Mouse (Mus musculus): Measurements from ENCODE around the gene Prss42. TPM values are rescaled to one million over a fixed set of nuclear protein-coding genes. Genes with fewer than 3 reads are reported as not detected.

Gene Prss42
- polyA plus RNA-seq, 2 experiments = not detected

DNA sequence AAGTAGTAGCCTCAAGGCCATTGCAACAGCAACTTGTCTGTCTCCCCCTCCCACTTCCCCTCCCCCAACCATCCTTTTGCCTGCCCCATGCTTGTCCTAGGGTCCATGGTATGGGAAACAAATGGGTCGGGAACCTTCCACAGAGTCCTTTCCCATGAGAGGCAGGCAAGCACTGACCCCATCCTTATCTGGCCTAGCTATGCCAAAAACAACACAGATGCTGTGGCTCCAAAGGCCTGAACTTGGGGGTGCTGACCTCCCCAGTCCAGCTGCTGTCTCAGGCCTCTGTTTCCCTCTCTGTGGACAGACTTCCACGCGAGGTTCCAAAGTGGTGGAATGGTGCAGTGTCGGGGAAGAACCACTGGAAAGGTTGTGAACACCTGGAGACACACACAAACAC is 44.2 kb upstream of the Prss42 start:
- DNase-seq (ENCODE audit: low spot score) (no peak), ATAC-seq (ENCODE audit: low FRiP score, low read depth) (no peak)
- WGBS = 52% methylated on average over 4 of the region's 4 CpGs
- Histone ChIP-seq H3K4me2 (replicated peaks; ENCODE audit: low read depth, low read length, severe bottlenecking) (no peak overlapping the region), H3K4me1 (ENCODE audit: control insufficient read depth, insufficient read depth, low read length) (peaks cover 44% of the 10 kb centered on the region), H3K27me3 (ENCODE audit: control insufficient read depth, insufficient read depth, low read length) (no peaks in the 10 kb centered on the region), H3K36me3 (ENCODE audit: control insufficient read depth, insufficient read depth, low read length) (no peaks in the 10 kb centered on the region), H3K9ac (ENCODE audit: low read depth, low read length, severe bottlenecking) (no peak overlapping the region), H3K9me3 (ENCODE audit: control insufficient read depth, low read length) (no peaks in the 10 kb centered on the region), H3K27ac (replicated peaks; ENCODE audit: low read depth, low read length) (no peak overlapping the region), H3K4me3 (replicated peaks; ENCODE audit: low read length) (no peak overlapping the region)
- no peak for TF ChIP-seq POLR2A (IDR thresholded peaks at IDR 0.05; ENCODE audit: borderline replicate concordance, extremely low read depth, insufficient read depth, insufficient read length)

DNA sequence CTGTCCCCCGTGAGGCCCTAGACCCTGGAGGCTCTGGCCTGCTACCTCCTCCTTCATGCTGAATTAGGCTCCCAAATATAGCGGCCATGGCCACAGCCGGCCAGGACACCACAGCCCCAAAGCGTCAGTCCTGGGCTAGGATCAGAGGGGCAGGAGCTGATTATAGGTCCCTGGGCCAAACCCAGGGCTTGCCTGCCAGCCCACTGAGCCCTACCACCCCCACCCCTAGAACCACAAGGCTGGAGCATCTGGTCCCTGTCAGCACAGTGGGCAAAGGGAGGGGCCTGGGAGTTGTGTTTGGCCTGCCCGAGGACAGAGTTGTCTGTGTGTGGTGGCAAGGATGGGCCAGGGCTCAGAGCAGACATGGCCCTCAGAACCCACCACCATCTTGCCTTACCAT is 40.1 kb upstream of the Prss42 start:
- DNase-seq (ENCODE audit: low spot score) = no peak
- no peak overlapping the region for H3K4me2 ChIP-seq (replicated peaks; ENCODE audit: low read depth, low read length, severe bottlenecking)
- no peak overlapping the region for H3K4me3 ChIP-seq (replicated peaks; ENCODE audit: low read length)
- H3K27ac ChIP-seq (replicated peaks; ENCODE audit: low read depth, low read length) = no peak overlapping the region
- 76% methylated on average over 5 of the region's 5 CpGs for WGBS
- H3K36me3 ChIP-seq (ENCODE audit: control insufficient read depth, insufficient read depth, low read length) = no peaks in the 10 kb centered on the region
- H3K4me1 ChIP-seq (ENCODE audit: control insufficient read depth, insufficient read depth, low read length) = peaks cover 28% of the 10 kb centered on the region
- no peak overlapping the region for H3K9ac ChIP-seq (ENCODE audit: low read depth, low read length, severe bottlenecking)
- no peaks in the 10 kb centered on the region for H3K27me3 ChIP-seq (ENCODE audit: control insufficient read depth, insufficient read depth, low read length)
- H3K9me3 ChIP-seq (ENCODE audit: control insufficient read depth, low read length) = no peaks in the 10 kb centered on the region
- ATAC-seq (ENCODE audit: low FRiP score, low read depth) = 0 out of 2 replicates have a peak, but pooled peaks have one; percentile 11
- no peak for TF ChIP-seq POLR2A (IDR thresholded peaks at IDR 0.05; ENCODE audit: borderline replicate concordance, extremely low read depth, insufficient read depth, insufficient read length)

DNA sequence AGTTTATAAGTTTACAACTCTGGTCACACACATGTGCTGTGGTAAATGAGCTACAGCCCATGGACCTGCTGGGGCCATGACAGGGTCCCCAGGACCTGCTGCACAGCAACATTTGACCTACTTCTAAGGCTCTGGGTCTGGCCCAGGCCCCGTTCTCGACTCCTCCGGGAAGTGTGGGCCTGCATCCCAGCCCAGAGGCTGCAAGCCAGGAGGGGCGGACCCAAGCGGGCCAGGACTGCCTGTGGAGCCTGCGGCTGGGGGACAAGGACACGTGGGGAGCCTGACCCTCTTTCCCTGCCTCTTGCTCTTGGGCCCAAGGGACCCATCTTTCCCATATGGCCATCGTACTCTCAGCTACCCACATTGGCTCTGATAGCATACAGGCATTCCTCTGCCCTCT is 39.4 kb upstream of the Prss42 start:
- Histone ChIP-seq H3K27me3 (ENCODE audit: control insufficient read depth, insufficient read depth, low read length) (no peaks in the 10 kb centered on the region), H3K4me3 (replicated peaks; ENCODE audit: low read length) (no peak overlapping the region), H3K9me3 (ENCODE audit: control insufficient read depth, low read length) (no peaks in the 10 kb centered on the region), H3K9ac (ENCODE audit: low read depth, low read length, severe bottlenecking) (0 out of 2 replicates have a peak overlapping the region, but pooled peaks have one; percentile 28), H3K27ac (replicated peaks; ENCODE audit: low read depth, low read length) (no peak overlapping the region), H3K4me1 (ENCODE audit: control insufficient read depth, insufficient read depth, low read length) (peaks cover 28% of the 10 kb centered on the region), H3K4me2 (replicated peaks; ENCODE audit: low read depth, low read length, severe bottlenecking) (no peak overlapping the region), H3K36me3 (ENCODE audit: control insufficient read depth, insufficient read depth, low read length) (no peaks in the 10 kb centered on the region)
- 68% methylated on average over 7 of the region's 8 CpGs for WGBS
- no peak for TF ChIP-seq POLR2A (IDR thresholded peaks at IDR 0.05; ENCODE audit: borderline replicate concordance, extremely low read depth, insufficient read depth, insufficient read length)
- ATAC-seq (ENCODE audit: low FRiP score, low read depth) (no peak; the same call in 1 of the 2 replicates), DNase-seq (ENCODE audit: low spot score) (no peak)

DNA sequence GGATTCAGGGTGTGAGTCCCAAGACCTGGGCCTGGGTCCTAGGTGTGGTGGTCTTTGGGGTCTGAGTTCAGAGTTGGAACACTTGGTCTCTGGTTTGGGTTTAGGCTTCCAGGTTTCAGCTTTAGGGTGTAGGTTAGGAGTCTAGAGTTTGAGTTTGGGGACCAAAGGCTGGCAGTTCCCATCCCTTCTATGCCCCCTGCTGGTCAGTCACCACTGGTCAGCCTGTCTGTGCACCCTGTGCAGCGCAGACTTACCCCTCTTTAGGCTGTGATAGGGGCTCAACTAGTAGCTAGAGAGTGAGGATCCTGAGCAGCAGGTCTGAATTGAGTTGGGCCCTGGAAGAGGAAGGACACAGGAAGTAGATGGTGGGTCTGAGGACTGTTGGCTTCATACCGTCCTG is 38.7 kb upstream of the Prss42 start:
- WGBS = 35% methylated on average over 2 of the region's 2 CpGs
- H3K4me1 ChIP-seq (ENCODE audit: control insufficient read depth, insufficient read depth, low read length) = peaks cover 31% of the 10 kb centered on the region
- no peak for TF ChIP-seq POLR2A (IDR thresholded peaks at IDR 0.05; ENCODE audit: borderline replicate concordance, extremely low read depth, insufficient read depth, insufficient read length)
- no peaks in the 10 kb centered on the region for H3K9me3 ChIP-seq (ENCODE audit: control insufficient read depth, low read length)
- no peaks in the 10 kb centered on the region for H3K27me3 ChIP-seq (ENCODE audit: control insufficient read depth, insufficient read depth, low read length)
- H3K9ac ChIP-seq (ENCODE audit: low read depth, low read length, severe bottlenecking) = no peak overlapping the region
- H3K4me2 ChIP-seq (replicated peaks; ENCODE audit: low read depth, low read length, severe bottlenecking) = no peak overlapping the region
- H3K27ac ChIP-seq (replicated peaks; ENCODE audit: low read depth, low read length) = no peak overlapping the region
- peak; percentile 64 for DNase-seq (ENCODE audit: low spot score)
- no peak overlapping the region for H3K4me3 ChIP-seq (replicated peaks; ENCODE audit: low read length)
- no peaks in the 10 kb centered on the region for H3K36me3 ChIP-seq (ENCODE audit: control insufficient read depth, insufficient read depth, low read length)
- no peak for ATAC-seq (ENCODE audit: low FRiP score, low read depth)

DNA sequence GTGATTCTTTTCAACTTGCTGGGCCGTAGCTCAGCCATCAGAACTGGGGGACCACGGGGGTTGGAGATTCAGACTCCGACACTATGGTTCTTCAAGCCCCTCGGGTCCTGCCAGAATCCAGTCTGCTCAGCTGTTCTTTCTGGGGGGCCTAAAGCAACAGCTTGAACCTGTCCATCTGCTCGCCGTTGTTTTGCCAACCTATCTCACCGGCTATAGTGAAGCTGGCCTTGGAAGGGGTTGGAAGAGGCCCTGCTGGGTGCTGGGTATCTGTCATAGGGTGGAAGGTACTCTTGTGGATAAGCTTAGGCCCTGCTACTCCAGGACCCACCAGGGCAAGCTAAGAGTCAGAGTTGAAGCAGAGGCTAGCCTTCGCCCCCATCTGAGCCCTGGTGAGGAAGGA is 37.1 kb upstream of the Prss42 start:
- Histone ChIP-seq H3K4me1 (ENCODE audit: control insufficient read depth, insufficient read depth, low read length) (peaks cover 30% of the 10 kb centered on the region), H3K27ac (replicated peaks; ENCODE audit: low read depth, low read length) (0 out of 2 replicates have a peak overlapping the region, but pooled peaks have one; percentile 20), H3K4me2 (replicated peaks; ENCODE audit: low read depth, low read length, severe bottlenecking) (no peak overlapping the region), H3K27me3 (ENCODE audit: control insufficient read depth, insufficient read depth, low read length) (no peaks in the 10 kb centered on the region), H3K9ac (ENCODE audit: low read depth, low read length, severe bottlenecking) (no peak overlapping the region), H3K36me3 (ENCODE audit: control insufficient read depth, insufficient read depth, low read length) (no peaks in the 10 kb centered on the region), H3K4me3 (replicated peaks; ENCODE audit: low read length) (no peak overlapping the region), H3K9me3 (ENCODE audit: control insufficient read depth, low read length) (no peaks in the 10 kb centered on the region)
- DNase-seq (ENCODE audit: low spot score) (no peak), ATAC-seq (ENCODE audit: low FRiP score, low read depth) (no peak)
- TF ChIP-seq POLR2A (IDR thresholded peaks at IDR 0.05; ENCODE audit: borderline replicate concordance, extremely low read depth, insufficient read depth, insufficient read length) = no peak
- WGBS = 84% methylated on average over 8 of the region's 8 CpGs

DNA sequence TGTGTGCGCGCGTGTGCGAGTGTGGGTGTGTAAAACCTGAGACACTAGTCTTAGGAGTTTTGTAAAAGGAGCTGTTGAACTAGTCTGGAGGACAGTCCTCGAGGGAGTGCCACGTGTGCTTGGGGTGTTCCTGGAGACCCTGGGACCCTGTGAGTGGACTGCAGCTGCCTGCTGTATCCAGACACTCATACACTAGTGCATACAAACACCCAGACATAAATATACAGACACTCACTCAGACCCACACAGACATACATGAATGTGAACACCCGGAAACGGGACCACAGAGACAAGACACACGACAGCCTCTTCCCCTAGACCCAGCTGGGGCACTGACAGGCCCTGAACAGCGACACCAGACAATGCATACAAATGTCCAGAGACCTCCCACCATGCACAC is 35.2 kb upstream of the Prss42 start:
- no peaks in the 10 kb centered on the region for H3K27me3 ChIP-seq (ENCODE audit: control insufficient read depth, insufficient read depth, low read length)
- ATAC-seq (ENCODE audit: low FRiP score, low read depth) (no peak), DNase-seq (ENCODE audit: low spot score) (no peak)
- 70% methylated on average over 10 of the region's 10 CpGs for WGBS
- TF ChIP-seq POLR2A (IDR thresholded peaks at IDR 0.05; ENCODE audit: borderline replicate concordance, extremely low read depth, insufficient read depth, insufficient read length) = no peak
- H3K4me3 ChIP-seq (replicated peaks; ENCODE audit: low read length) = no peak overlapping the region
- no peaks in the 10 kb centered on the region for H3K9me3 ChIP-seq (ENCODE audit: control insufficient read depth, low read length)
- H3K36me3 ChIP-seq (ENCODE audit: control insufficient read depth, insufficient read depth, low read length) = no peaks in the 10 kb centered on the region
- H3K27ac ChIP-seq (replicated peaks; ENCODE audit: low read depth, low read length) = peak overlapping the region; percentile 55; the same call in 1 of the 2 replicates
- H3K4me1 ChIP-seq (ENCODE audit: control insufficient read depth, insufficient read depth, low read length) = peaks cover 30% of the 10 kb centered on the region
- H3K4me2 ChIP-seq (replicated peaks; ENCODE audit: low read depth, low read length, severe bottlenecking) = no peak overlapping the region
- no peak overlapping the region for H3K9ac ChIP-seq (ENCODE audit: low read depth, low read length, severe bottlenecking)
